Mouse (Mus musculus): ENCODE data around the gene Tnfrsf1a. TPM values are rescaled to one million over a fixed set of nuclear protein-coding genes. Genes with fewer than 3 reads are reported as not detected.

Gene Tnfrsf1a
- total RNA-seq, 4 experiments from 2014 or later = 12.8 to 23.2 (median 16.7) TPM

- peak in 1 of 2 experiments; percentile 20 for DNase-seq (ENCODE audit: low spot score in 2 of 2)
These were observed 26.4 kb upstream of the Tnfrsf1a start for GRCm38 (mm10) chr6:125322794-125323193.

GRCm38 (mm10) chr6:125323547-125323946 is 25.6 kb upstream of the Tnfrsf1a start:
- no peak for DNase-seq (ENCODE audit: low spot score in 2 of 2)

- no peak for DNase-seq (ENCODE audit: low spot score in 2 of 2)
These were observed 23.8 kb upstream of the Tnfrsf1a start for GRCm38 (mm10) chr6:125325337-125325736.

- DNase-seq (ENCODE audit: low spot score in 2 of 2) = no peak
These were observed 20.9 kb upstream of the Tnfrsf1a start for GRCm38 (mm10) chr6:125328243-125328642.

- DNase-seq (ENCODE audit: low spot score in 2 of 2) = peak; percentile 40 to 64
These were observed 18.4 kb upstream of the Tnfrsf1a start for GRCm38 (mm10) chr6:125330626-125331326.

- no peak for DNase-seq (ENCODE audit: low spot score in 2 of 2)
These were observed 15.9 kb upstream of the Tnfrsf1a start for GRCm38 (mm10) chr6:125333112-125333899.

GRCm38 (mm10) chr6:125334356-125334755 is 14.8 kb upstream of the Tnfrsf1a start:
- DNase-seq (ENCODE audit: low spot score in 2 of 2) = no peak

- DNase-seq (ENCODE audit: low spot score in 2 of 2) = no peak
These were observed 10.1 kb upstream of the Tnfrsf1a start for GRCm38 (mm10) chr6:125338791-125339660.

GRCm38 (mm10) chr6:125340244-125340643 is 8.9 kb upstream of the Tnfrsf1a start:
- no peak for DNase-seq (ENCODE audit: low spot score in 2 of 2)

GRCm38 (mm10) chr6:125342198-125342597 is 7.0 kb upstream of the Tnfrsf1a start:
- no peak for DNase-seq (ENCODE audit: low spot score in 2 of 2)

- no peak for DNase-seq (ENCODE audit: low spot score in 2 of 2)
These were observed 5.1 kb upstream of the Tnfrsf1a start for GRCm38 (mm10) chr6:125344084-125344483.

- no peak for DNase-seq (ENCODE audit: low spot score in 2 of 2)
These were observed 4.3 kb upstream of the Tnfrsf1a start for GRCm38 (mm10) chr6:125344866-125345265.

- no peak for DNase-seq (ENCODE audit: low spot score in 2 of 2)
These were observed 3.5 kb upstream of the Tnfrsf1a start for GRCm38 (mm10) chr6:125345625-125346024.

GRCm38 (mm10) chr6:125346029-125346428 is 3.1 kb upstream of the Tnfrsf1a start:
- no peak for DNase-seq (ENCODE audit: low spot score in 2 of 2)

- no peak for DNase-seq (ENCODE audit: low spot score in 2 of 2)
These were observed 541 bp downstream of the Tnfrsf1a start for GRCm38 (mm10) chr6:125349575-125350230.

GRCm38 (mm10) chr6:125350231-125350994 is 1.3 kb downstream of the Tnfrsf1a start:
- DNase-seq (ENCODE audit: low spot score in 2 of 2) = no peak

GRCm38 (mm10) chr6:125350995-125351324 is 1.8 kb downstream of the Tnfrsf1a start:
- DNase-seq (ENCODE audit: low spot score in 2 of 2) = no peak

- DNase-seq (ENCODE audit: low spot score in 2 of 2) = no peak
These were observed 2.3 kb downstream of the Tnfrsf1a start for GRCm38 (mm10) chr6:125351368-125352045.

GRCm38 (mm10) chr6:125352046-125352384 is 2.9 kb downstream of the Tnfrsf1a start:
- DNase-seq (ENCODE audit: low spot score in 2 of 2) = no peak

GRCm38 (mm10) chr6:125352811-125353210 is 3.6 kb downstream of the Tnfrsf1a start:
- DNase-seq (ENCODE audit: low spot score in 2 of 2) = no peak

All from left cerebral cortex, adult 8-10 months (tissue).